Mouse (Mus musculus): ENCODE measurements at regions not wholly inside any gene's neighbourhood (a gene's known extent, or its start where the extent isn't known, plus 50 kb on each side); places are given as distances from the start of the nearest gene placed in this dataset.

DNA sequence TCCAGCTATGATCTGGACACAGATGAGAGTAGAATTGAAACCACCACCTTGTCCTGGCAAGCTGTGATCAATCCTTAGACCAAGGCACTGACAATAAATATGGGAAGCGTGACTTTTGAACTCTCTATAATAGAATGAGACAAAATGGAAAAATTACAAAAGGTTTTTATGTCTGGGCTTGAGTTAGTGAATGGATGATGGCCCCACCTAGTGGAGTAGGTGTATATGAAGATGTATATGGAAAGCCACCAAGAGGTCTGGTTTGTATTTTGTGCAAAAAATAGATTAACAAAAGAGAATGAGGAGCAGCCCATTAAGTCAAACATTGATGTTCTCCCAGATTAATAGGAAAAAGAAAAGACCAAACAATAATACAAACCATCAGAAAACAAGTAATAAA, 172.5 kb downstream of the Tacr3 start:
- DNase-seq (ENCODE audit: low spot score), result no peak

DNA sequence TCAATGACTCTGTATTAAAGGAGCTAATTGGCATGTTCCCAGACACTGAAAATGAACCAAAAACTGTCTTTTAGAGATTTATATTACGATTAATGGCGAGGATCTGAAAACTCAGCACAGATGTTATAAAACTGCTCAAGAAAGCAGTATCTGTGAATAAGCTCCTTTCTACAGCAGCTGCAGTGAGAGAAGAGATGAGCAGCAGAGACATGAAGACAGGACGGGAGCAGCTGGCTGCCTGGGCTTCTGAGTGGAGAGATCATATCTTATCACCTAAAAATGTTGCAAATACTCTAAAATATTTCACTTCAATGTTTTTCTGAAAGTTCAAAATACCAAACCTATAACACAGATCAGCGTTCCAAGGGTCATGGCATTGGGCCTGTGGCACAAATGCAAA, 187.0 kb downstream of the Tacr3 start:
- no peak for DNase-seq (ENCODE audit: low spot score)

DNA sequence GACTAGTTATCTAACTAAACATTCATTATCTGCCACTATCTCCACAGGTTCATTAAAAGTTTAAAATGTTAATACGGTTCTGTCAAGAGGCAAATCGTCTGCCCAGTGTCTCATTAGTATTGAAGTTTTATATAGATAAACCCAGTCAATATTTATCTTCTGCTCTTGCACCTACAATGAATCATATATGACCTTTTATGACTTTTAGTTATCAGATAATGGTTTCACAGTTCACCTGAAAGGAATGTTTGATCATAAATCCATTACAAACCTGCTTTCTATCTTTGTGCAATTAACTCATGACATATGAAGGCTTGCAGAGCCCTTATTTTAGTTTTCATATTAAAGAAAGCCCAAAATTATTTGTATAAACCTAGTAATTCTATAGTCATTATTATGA, 188.0 kb upstream of the Cenpe start:
- DNase-seq (ENCODE audit: low spot score), result no peak

DNA sequence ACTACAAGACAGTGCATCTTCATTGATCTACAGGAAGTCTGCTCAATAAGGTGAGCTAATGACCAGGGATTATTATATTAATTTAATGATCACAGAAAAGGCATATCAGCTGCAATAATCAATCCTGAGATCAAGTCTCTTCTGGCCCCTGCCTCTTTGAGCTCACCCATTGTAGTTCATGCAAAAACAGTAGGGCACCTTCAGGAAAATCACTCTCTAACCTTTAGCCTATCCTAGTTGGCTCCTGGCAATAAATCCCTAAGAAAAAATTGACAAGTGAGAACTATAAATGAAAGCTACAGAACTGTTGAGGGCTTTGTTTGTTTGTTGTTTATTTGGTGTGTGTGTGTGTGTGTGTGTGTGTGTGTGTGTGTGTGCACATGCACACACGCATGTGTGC, 187.5 kb upstream of the Cenpe start:
- no peak for DNase-seq (ENCODE audit: low spot score)

DNA sequence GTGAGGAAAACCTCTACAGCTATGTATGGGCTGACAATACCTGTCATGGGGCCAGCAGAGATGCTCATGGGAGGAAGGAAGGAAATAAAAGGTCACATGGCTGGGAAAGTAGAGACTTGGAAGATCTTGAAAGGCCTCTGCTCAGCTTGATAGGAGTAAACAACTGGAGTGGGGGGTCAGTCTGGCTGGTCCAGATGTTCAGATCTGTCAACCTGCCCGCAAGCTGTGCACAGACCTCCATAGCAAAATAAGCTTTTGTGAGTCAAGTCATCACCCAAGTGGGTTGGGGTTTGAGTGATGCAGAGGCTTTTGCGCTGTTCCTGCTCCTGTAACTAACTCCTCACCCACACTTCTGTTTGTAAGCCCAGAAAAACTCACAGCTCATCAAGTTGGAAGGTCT, 179.9 kb upstream of the Cenpe start:
- DNase-seq (ENCODE audit: low spot score), result no peak

DNA sequence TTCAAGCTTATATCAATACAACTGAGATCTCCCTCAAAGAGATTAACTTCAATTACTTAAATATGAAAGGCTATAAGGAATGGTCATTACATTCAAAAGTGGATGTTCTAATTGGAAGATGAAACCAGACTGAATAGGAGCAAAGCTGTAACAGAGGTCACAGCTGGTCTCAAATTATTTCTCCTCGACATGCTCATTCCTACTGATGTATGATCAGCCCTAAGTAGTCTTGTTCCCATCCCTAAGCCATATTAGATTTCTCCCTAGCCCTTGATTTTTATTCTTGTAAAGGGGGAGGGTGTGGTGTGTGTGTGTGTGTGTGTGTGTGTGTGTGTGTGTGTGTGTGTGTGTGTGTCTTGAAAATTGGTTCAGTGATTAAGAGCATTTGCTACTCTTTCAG, 175.0 kb upstream of the Cenpe start:
- DNase-seq (ENCODE audit: low spot score), result no peak

DNA sequence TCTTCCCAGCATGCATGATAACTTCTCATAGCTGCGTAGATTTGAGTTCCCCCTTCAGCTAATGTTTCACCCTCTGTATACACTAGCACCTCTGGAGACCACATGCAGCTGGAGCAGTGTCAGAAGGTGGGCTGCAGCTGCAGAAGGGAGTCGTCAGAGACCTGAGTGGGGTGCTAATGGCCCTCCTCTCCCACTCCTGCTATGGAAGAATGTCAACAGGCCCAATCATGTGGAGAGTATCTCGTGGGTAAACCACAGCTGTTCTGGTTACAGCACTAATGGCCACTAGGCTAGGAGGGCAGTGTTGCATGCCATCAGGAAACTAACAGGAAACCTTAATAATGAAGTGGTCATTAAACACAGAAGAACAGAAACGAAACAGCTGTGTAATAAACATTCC, 170.1 kb upstream of the Cenpe start:
- DNase-seq (ENCODE audit: low spot score), result no peak

DNA sequence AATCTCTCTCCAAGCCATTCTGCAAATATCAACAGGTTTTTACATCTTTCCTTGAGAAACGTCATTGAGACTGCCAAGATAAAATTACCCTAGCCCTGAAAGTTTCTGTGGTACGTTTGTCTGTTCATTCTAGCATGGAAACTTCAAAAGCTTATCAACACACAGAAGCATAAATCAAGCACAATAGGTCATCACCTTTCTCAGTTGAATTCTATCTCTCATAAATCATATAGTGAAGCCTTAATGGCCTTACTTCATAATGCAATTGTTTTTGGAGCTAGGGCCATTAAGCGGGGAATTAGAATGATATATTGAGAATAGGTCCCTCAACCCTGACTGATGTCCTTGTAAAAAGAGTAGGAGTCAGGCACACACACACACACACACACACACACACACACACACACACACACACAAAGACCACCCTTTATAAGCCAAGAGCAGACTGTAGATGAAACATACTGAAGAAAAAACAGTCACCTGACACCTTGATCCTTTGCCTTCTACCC, 166.5 kb upstream of the Cenpe start:
- DNase-seq (ENCODE audit: low spot score), result peak; percentile 41

DNA sequence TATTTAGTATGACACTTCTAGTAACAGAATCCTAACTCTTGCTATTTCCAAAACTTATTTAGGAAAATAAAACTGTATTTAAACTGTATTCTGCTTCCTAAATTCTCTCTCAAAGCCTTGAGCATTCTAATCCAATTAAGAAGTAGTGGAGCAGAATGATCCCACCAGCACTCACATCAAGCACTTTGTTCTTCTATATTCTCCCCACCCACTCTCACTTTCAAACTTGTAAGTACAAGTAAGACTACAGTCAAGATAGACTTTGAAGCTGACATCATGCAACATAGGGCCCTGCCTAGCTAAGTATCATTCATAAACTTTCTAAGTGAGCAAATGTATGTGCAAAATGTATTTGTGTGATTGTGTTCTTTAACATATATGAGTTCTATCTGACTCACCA, 120.8 kb upstream of the Cenpe start:
- no peak for DNase-seq (ENCODE audit: low spot score)

DNA sequence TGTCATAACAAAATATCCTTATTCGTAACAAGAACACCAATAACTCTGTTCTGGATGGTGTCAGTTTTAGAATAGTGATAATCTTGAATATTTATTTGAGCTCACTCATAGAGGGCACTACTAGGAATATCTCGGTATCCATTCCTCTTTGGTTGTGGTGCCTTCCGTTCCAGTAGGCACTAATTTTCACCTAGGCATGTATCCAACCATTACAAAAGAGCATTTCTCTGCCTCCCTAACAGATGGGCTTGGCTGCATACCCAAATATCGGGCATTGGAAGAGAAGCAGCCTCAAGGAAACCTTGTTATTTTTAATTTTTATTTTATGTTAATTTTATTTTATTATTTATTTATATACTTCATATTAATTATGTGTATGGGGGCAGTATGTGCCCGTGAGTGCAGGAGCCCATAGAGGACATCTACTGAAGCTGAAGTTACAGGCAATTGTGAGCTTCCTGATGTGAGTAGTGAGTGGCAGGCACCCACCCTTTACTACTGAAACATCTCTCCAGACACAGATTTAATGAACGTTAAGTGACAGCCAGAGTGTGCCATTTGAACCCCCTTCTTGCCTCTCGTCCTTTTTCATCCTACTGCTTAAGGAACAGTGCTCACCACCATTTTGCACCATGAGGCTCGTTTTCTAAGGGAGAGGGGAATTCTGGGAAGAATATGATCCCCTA, 111.3 kb upstream of the Cenpe start:
- no peak for DNase-seq (ENCODE audit: low spot score)
